Mouse (Mus musculus) spleen, embryonic (tissue): ENCODE data around the gene Ctbp2.

Source experiments
- CTCF ChIA-PET: fragments of 350-600 bp; sonication (Branson Sonifier 250); formaldehyde crosslinking; loops from one replicate; lab custom pipeline; 2022; lab: Charles Lee

The Ctbp2 gene

GRCm38 (mm10) chr7:133123999-133124700 lies at the start of gene Ctbp2:
TSS of gene Ctbp2 (minus strand) at chr7:133124354.
- CTCF ChIA-PET, result no interaction called here

GRCm38 (mm10) chr7:133171403-133172032 lies 47.4 kb upstream of the Ctbp2 start:
- CTCF ChIA-PET, result interaction anchor here (0.6 to 1.2 kb wide), 2 partner anchors 12 to 618 kb away, joined by 3 to 9 read pairs; no protein-coding TSS in a partner anchor

- CTCF ChIA-PET, result no interaction called here
Observed at GRCm38 (mm10) chr7:133168928-133169327, 44.8 kb upstream of the Ctbp2 start.

GRCm38 (mm10) chr7:133167903-133168302 lies 43.7 kb upstream of the Ctbp2 start:
- CTCF ChIA-PET, result interaction anchor here (0.6 kb wide), 1 partner anchor 1238 kb away, joined by 5 read pairs; no protein-coding TSS in a partner anchor

- CTCF ChIA-PET, result interaction anchor here (0.7 kb wide), 1 partner anchor 9 kb away, joined by 3 read pairs; no protein-coding TSS in a partner anchor
Observed at GRCm38 (mm10) chr7:133164770-133165169, 40.6 kb upstream of the Ctbp2 start.

GRCm38 (mm10) chr7:133163011-133163410 lies 38.9 kb upstream of the Ctbp2 start:
- CTCF ChIA-PET, result no interaction called here

- CTCF ChIA-PET, result no interaction called here
Observed at GRCm38 (mm10) chr7:133162131-133162530, 38.0 kb upstream of the Ctbp2 start.

- CTCF ChIA-PET, result no interaction called here
Observed at GRCm38 (mm10) chr7:133161362-133162080, 37.4 kb upstream of the Ctbp2 start.

- CTCF ChIA-PET, result no interaction called here
Observed at GRCm38 (mm10) chr7:133159519-133159918, 35.4 kb upstream of the Ctbp2 start.

GRCm38 (mm10) chr7:133155621-133156020 lies 31.5 kb upstream of the Ctbp2 start:
- CTCF ChIA-PET, result no interaction called here

GRCm38 (mm10) chr7:133154846-133155245 lies 30.7 kb upstream of the Ctbp2 start:
- CTCF ChIA-PET, result no interaction called here

- CTCF ChIA-PET, result no interaction called here
Observed at GRCm38 (mm10) chr7:133139689-133140336, 15.7 kb upstream of the Ctbp2 start.

- CTCF ChIA-PET, result no interaction called here
Observed at GRCm38 (mm10) chr7:133133552-133133951, 9.4 kb upstream of the Ctbp2 start.

GRCm38 (mm10) chr7:133132702-133133101 lies 8.5 kb upstream of the Ctbp2 start:
- CTCF ChIA-PET, result no interaction called here

GRCm38 (mm10) chr7:133124701-133125485 lies 739 bp upstream of the Ctbp2 start:
- CTCF ChIA-PET, result no interaction called here

- CTCF ChIA-PET, result no interaction called here
Observed at GRCm38 (mm10) chr7:133123244-133123998, 733 bp downstream of the Ctbp2 start, which contains the start of gene Fgfr2. TSS of gene Fgfr2 (minus strand) at chr7:133123350.

GRCm38 (mm10) chr7:133122379-133123243 lies 1.5 kb downstream of the Ctbp2 start:
- CTCF ChIA-PET, result no interaction called here

- CTCF ChIA-PET, result no interaction called here
Observed at GRCm38 (mm10) chr7:133121661-133122378, 2.3 kb downstream of the Ctbp2 start.
